Mouse (Mus musculus): ENCODE data around the gene Herpud1. TPM values are rescaled to one million over a fixed set of nuclear protein-coding genes. Genes with fewer than 3 reads are reported as not detected.

Herpud1 gene
- polyA plus RNA-seq, 1 experiment from 2014 or later, result 55.8 TPM

DNA sequence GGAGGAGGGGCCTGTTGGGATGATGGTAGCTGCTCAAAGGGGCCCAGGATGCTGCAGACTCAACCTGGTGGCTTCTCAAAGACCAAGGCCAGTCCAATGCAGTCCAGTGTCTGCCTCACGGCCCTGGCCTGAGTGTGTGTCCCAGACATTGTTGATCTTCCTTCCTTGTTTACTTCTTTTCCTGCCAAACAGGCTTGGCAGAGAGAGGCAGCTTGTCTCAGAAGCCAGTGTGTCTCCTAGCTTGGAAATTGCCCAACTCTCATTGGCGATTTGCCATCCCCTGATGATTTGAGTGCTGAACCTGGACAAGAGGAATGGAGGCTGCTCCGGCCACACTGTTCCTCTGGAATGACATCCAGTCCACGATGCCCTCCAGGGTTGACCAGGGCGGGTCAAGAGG, 27.7 kb upstream of the Herpud1 start:
- no peak for ATAC-seq (ENCODE audit: low FRiP score)
- no peaks in the 10 kb centered on the region for H3K27me3 ChIP-seq
- no peak overlapping the region for H3K4me3 ChIP-seq
- peaks cover 5% of the 10 kb centered on the region; the same call in 1 of the 2 replicates for H3K4me1 ChIP-seq (replicated peaks)
- no peak overlapping the region for H3K9ac ChIP-seq
- H3K27ac ChIP-seq, result no peak overlapping the region
- no peaks in the 10 kb centered on the region for H3K36me3 ChIP-seq
- 78% methylated on average over 5 of the region's 5 CpGs for WGBS
- peaks cover 2% of the 10 kb centered on the region; the same call in 1 of the 2 replicates for H3K9me3 ChIP-seq
- no peak overlapping the region for H3K4me2 ChIP-seq

DNA sequence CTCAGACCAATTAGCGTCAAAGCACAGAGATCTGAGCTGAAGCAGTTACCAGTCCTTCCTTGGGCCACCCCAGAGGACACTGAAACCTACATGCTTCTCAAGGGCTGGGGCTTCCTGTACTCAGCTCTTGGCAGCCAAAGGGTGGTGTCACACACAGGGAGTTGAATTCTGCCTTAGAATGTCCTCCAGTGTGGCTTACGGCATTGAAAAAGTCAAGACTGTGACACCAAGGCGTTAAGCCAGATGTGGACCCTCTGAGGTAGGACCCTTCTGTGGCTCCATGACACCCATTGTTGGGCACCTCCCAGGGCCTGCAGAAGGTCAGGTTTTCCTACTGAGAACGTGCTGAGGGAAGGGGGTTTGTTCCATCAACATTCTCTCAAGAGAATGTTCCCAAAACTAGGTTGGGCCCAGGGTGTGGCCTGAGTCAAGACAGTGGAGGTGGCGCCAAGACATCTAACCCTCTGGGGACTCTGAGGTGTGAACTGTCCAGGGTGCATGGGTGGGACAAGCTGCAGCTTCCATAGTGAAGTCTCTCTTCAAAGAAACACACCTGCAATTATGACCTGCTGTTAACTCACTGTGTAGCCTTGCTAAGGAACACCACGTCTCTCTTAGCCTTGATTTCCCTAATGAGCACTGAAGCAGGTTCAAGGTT, 24.3 kb upstream of the Herpud1 start:
- Histone ChIP-seq H3K4me1 (replicated peaks) (peaks cover 5% of the 10 kb centered on the region; the same call in 1 of the 2 replicates), H3K4me2 (no peak overlapping the region), H3K27me3 (no peaks in the 10 kb centered on the region), H3K27ac (no peak overlapping the region), H3K4me3 (no peak overlapping the region), H3K36me3 (no peaks in the 10 kb centered on the region), H3K9me3 (no peaks in the 10 kb centered on the region), H3K9ac (no peak overlapping the region)
- 88% methylated on average over 6 of the region's 6 CpGs for WGBS
- ATAC-seq (ENCODE audit: low FRiP score), result no peak

DNA sequence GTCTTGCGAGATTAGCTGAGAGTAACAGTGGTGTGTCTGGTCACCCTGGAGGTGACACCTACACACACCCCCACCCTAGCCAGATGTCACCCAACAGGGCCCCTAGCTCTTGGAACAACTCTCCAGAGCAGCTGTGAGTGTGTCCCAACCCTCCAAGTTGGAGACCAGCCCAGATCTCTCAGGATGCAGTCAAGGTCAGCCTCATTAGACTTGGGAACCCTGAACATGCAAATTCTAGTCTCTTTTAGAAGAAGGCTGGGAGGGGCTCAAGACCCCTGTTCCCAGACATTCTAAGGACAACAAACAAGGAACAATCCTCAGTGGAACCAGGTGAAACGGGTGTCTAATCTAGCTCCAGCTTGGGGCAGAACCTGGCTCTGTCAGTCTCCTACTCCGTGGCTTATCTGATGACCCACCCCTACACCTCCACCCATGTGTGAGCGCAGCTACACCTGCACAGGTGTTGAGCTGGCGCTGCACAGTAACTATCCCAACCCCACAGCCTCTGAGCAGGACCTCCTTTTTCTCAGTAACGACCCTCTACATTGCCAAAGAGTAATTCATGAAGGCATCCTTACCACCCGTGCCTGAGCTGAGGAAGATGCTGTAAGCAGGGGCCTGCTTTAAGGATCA, 23.5 kb upstream of the Herpud1 start:
- no peaks in the 10 kb centered on the region for H3K27me3 ChIP-seq
- H3K9ac ChIP-seq, result no peak overlapping the region
- H3K9me3 ChIP-seq, result no peaks in the 10 kb centered on the region
- H3K36me3 ChIP-seq, result no peaks in the 10 kb centered on the region
- H3K27ac ChIP-seq, result no peak overlapping the region
- WGBS, result 83% methylated on average over 7 of the region's 7 CpGs
- ATAC-seq (ENCODE audit: low FRiP score), result no peak
- H3K4me1 ChIP-seq (replicated peaks), result peaks cover 5% of the 10 kb centered on the region; the same call in 1 of the 2 replicates
- H3K4me3 ChIP-seq, result no peak overlapping the region
- H3K4me2 ChIP-seq, result no peak overlapping the region

DNA sequence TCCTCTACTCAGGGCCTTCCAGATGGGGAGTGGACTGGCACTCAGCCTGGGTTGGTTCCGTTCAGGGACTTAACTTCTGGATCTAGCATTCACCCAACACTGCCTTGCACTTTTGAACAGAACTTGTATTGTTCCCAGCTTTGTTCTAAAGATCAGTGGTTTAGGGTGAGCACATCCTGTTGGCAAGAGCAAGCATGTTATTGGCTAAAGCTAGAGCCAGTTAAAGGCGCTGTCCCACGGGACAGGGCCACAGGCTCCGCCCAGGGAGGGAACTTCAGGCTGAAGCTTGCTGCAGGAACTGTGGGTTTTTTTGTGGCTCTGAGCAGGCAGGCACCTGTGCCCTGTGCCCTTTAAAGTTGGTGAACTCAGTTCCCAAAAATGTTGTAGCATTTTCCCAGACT, 22.9 kb upstream of the Herpud1 start:
- H3K4me3 ChIP-seq, result no peak overlapping the region
- no peak overlapping the region for H3K9ac ChIP-seq
- H3K27me3 ChIP-seq, result no peaks in the 10 kb centered on the region
- WGBS, result 70% methylated on average over 4 of the region's 4 CpGs
- H3K4me1 ChIP-seq (replicated peaks), result peaks cover 5% of the 10 kb centered on the region; the same call in 1 of the 2 replicates
- no peak overlapping the region for H3K27ac ChIP-seq
- no peaks in the 10 kb centered on the region for H3K9me3 ChIP-seq
- ATAC-seq (ENCODE audit: low FRiP score), result no peak
- H3K4me2 ChIP-seq, result no peak overlapping the region
- H3K36me3 ChIP-seq, result no peaks in the 10 kb centered on the region

DNA sequence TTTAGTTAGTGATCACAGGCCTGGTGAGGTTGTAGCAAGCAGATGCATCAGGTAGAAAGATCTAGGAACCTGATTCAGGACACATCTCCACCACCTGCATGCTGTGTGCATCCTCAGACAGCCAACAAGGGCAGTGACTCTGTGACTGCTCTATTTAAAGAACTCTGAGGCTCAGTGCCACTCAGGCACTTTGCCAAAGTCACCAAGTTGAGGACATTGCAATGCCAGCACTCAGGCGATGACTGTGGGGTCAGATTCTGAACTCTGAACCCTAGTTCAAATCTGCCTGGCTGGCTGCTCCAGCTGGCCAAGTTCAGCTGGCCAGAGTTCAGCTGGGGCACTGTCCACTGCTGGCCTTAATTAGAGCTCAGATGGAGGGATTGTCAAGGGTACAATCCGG, 22.3 kb upstream of the Herpud1 start:
- H3K4me2 ChIP-seq, result no peak overlapping the region
- no peak for ATAC-seq (ENCODE audit: low FRiP score)
- H3K4me3 ChIP-seq, result no peak overlapping the region
- H3K9me3 ChIP-seq, result no peaks in the 10 kb centered on the region
- WGBS, result 89% methylated on average over 2 of the region's 2 CpGs
- H3K4me1 ChIP-seq (replicated peaks), result no peaks in the 10 kb centered on the region
- no peaks in the 10 kb centered on the region for H3K27me3 ChIP-seq
- H3K36me3 ChIP-seq, result no peaks in the 10 kb centered on the region
- H3K27ac ChIP-seq, result no peak overlapping the region
- H3K9ac ChIP-seq, result no peak overlapping the region

DNA sequence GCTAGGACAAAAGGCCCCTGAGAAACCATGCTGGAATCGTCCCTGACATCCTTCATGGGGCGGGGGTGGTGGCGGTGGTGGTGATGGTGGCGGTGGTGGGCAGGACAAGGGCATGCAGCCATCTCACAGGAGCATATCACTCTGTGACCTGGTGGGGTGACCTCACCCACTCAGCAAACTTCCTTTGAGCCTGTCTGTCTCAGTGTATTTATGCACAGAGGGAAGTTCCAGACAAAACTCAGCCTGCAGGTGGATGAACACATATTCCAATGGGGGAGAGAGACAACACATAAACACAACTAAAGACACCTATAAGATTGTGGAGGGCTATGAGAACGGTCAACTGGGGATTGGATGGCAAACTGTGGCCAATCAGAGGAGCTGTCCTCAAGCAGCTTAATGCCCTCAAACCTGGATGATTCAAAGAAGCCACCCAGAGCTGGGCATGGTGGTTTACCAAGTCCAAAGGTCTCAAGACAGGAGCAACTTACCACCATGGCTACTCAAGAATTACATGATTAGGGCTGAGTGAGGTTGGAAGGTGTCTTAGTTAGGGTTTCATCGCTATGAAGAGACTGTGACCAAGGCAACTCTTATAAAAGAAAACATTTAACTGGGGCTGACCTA, 21.4 kb upstream of the Herpud1 start:
- no peak overlapping the region for H3K9ac ChIP-seq
- H3K4me3 ChIP-seq, result no peak overlapping the region
- no peak overlapping the region for H3K27ac ChIP-seq
- H3K9me3 ChIP-seq, result no peaks in the 10 kb centered on the region
- no peak for ATAC-seq (ENCODE audit: low FRiP score)
- no peak overlapping the region for H3K4me2 ChIP-seq
- H3K36me3 ChIP-seq, result no peaks in the 10 kb centered on the region
- H3K27me3 ChIP-seq, result no peaks in the 10 kb centered on the region
- no peaks in the 10 kb centered on the region for H3K4me1 ChIP-seq (replicated peaks)
- WGBS, result 87% methylated on average over 6 of the region's 6 CpGs

DNA sequence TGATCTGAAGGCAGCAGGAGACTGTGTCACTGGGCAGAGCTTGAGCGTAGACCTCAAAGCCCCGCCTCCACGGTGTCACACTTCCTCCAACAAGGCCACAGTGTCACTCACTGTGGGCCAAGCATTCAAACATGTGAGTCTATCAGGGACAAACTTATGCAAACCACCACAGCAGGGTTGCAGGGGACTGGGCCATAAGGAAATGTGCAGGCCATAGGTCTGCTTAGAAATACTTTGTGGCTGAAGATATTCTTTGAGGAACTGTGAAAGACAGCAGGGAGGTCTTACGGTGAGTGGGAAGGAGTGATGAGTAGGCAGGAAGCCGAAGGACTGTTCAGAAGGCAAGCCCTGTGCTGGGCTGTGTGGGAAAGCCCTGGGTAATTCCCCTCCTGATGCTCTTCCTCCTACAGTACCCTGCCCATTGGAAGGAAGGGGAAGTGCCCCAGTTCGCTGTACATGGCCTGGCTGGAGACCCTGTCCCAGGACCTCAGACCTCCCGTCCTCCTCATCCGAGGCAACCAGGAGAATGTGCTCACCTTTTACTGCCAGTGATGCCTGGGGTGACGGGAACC, 20.7 kb upstream of the Herpud1 start:
- no peaks in the 10 kb centered on the region for H3K36me3 ChIP-seq
- no peak overlapping the region for H3K4me2 ChIP-seq
- no peak overlapping the region for H3K4me3 ChIP-seq
- no peaks in the 10 kb centered on the region for H3K4me1 ChIP-seq (replicated peaks)
- H3K9me3 ChIP-seq, result no peaks in the 10 kb centered on the region
- no peaks in the 10 kb centered on the region for H3K27me3 ChIP-seq
- H3K27ac ChIP-seq, result no peak overlapping the region
- H3K9ac ChIP-seq, result no peak overlapping the region
- no peak for ATAC-seq (ENCODE audit: low FRiP score)
- WGBS, result 90% methylated on average over 9 of the region's 9 CpGs

DNA sequence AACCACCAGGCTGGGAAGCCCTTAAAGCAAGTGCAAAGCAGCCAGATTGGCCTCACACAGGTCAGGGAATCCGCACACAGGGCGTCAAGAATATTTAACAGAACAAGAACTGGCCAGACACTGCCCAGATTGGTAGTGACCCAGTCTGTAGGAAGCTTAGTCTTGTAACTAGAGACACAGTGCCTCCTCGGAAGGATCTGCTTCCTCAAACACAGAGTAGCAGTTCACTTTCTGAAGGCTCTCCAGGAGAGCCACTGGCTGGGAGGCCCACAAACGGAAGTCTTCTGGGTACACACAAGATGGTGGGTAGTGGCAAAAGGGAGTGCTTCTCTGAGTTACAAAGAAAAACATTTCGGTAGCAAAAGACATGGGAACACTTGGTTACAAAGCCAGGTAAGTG, 15.4 kb upstream of the Herpud1 start:
- no peak overlapping the region for H3K9ac ChIP-seq
- no peak overlapping the region for H3K4me3 ChIP-seq
- 83% methylated on average over 5 of the region's 5 CpGs for WGBS
- H3K4me2 ChIP-seq, result no peak overlapping the region
- no peaks in the 10 kb centered on the region for H3K36me3 ChIP-seq
- no peaks in the 10 kb centered on the region for H3K9me3 ChIP-seq
- H3K27me3 ChIP-seq, result no peaks in the 10 kb centered on the region
- H3K4me1 ChIP-seq (replicated peaks), result no peaks in the 10 kb centered on the region
- no peak overlapping the region for H3K27ac ChIP-seq
- ATAC-seq (ENCODE audit: low FRiP score), result no peak

DNA sequence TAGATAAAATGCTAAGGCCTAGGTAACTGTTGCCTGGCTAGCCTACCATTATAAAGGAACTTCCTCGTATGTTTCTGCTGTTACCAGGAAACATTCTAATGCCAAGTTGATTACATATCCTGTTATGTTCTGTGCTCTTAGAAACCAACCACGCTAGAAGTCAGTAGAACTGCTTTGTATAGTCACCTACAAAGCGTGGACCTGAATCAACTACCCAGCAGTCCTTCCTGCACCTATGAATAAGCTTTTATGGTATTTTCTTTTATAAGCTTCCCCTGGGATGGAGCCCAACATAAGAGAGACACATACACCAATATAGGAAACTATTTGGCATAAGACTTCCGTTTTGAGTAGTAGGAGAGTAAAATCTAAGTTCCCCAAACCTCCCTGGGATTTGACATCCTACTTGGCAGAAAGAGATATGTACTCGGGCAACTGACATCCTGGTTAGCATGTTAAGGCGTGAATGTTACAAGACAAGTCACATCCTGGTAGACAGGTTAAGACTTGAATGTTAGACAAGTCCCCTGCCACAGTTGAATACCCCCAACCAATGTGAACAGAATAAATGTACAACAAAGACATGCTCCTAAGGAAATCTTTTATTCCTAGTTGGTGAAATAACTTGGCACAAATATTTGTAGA, 13.2 kb upstream of the Herpud1 start:
- Histone ChIP-seq H3K4me2 (no peak overlapping the region), H3K4me3 (no peak overlapping the region), H3K9ac (no peak overlapping the region), H3K36me3 (no peaks in the 10 kb centered on the region), H3K27ac (no peak overlapping the region), H3K27me3 (no peaks in the 10 kb centered on the region), H3K4me1 (replicated peaks) (no peaks in the 10 kb centered on the region), H3K9me3 (no peaks in the 10 kb centered on the region)
- WGBS, result 87% methylated on average over 6 of the region's 6 CpGs
- no peak for ATAC-seq (ENCODE audit: low FRiP score)

DNA sequence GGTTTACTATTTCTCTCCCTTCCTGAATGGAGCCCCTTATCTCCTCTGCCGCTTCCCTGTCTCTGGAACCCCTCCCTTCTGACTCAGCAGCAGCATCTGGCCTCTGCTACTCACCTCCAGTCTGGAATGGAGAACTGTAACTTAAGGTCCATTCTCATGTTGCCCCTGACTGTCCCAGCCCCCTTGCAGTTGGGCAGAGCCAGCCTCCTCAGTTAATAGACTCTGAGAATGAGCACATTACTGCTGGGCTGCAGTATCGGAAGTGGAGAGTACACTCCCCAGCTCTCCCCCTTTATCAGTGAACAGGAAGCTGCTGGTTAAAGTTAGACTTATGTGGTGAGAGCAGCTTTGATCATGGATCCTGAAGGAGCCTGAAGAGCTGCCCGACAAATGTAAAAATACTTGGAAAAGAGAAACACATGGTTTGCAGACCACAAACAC, 10.7 kb upstream of the Herpud1 start:
- Histone ChIP-seq H3K4me3 (no peak overlapping the region), H3K4me2 (no peak overlapping the region), H3K4me1 (replicated peaks) (no peaks in the 10 kb centered on the region), H3K27ac (no peak overlapping the region), H3K9me3 (no peaks in the 10 kb centered on the region), H3K36me3 (no peaks in the 10 kb centered on the region), H3K9ac (no peak overlapping the region), H3K27me3 (0 out of 2 replicates have a peak, but pooled peaks cover 3% of the 10 kb centered on the region)
- ATAC-seq (ENCODE audit: low FRiP score), result no peak
- 82% methylated on average over 3 of the region's 3 CpGs for WGBS

DNA sequence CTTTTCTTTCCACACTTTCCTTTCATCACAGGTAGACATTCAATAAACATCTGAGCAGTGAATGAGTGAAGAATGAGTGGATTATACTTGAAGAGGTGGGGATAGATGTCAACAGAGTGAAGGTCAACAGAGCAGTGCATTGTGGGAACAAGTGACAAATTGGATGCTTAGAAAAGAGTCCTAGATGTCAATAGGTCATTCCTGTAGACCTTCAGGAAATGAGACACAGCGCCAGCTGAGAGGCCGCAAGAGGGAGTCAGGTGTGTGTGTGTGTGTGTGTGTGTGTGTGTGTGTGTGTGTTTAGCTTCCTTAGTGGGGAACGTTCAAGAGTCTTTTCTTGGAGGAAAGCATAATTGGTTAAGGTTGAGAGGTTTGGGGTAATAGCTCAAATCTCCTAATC, 10.1 kb upstream of the Herpud1 start:
- ATAC-seq (ENCODE audit: low FRiP score), result no peak
- Histone ChIP-seq H3K4me3 (no peak overlapping the region), H3K36me3 (no peaks in the 10 kb centered on the region), H3K27me3 (0 out of 2 replicates have a peak, but pooled peaks cover 3% of the 10 kb centered on the region), H3K9ac (no peak overlapping the region), H3K4me2 (no peak overlapping the region), H3K9me3 (no peaks in the 10 kb centered on the region), H3K27ac (no peak overlapping the region), H3K4me1 (replicated peaks) (no peaks in the 10 kb centered on the region)
- WGBS, result 95% methylated on average over 3 of the region's 3 CpGs

DNA sequence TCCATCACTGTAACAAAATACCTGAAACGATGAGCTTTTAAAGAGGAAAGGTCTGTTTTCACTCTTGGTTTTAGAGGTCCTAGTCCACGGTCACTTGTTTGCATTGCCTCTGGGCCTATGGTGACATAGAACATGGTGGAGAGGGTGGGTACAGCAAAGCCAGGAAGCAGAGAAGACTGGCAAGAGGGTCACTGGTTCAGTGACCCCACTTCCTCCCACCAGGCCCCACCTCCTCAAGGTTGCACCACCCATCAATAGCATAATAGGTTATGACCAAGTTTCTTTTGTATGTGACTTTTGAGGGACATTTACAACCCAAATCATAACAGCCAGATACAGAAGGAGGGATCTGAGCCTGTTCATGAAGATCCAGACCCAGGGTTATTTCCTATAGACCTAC, 9.7 kb upstream of the Herpud1 start:
- Histone ChIP-seq H3K9me3 (no peaks in the 10 kb centered on the region), H3K9ac (no peak overlapping the region), H3K4me3 (no peak overlapping the region), H3K27me3 (0 out of 2 replicates have a peak, but pooled peaks cover 3% of the 10 kb centered on the region), H3K4me1 (replicated peaks) (no peaks in the 10 kb centered on the region), H3K4me2 (no peak overlapping the region), H3K36me3 (no peaks in the 10 kb centered on the region), H3K27ac (no peak overlapping the region)
- 97% methylated on average over 2 of the region's 2 CpGs for WGBS
- ATAC-seq (ENCODE audit: low FRiP score), result no peak

Data from hindbrain, embryonic 13.5 days (tissue).